Mouse (Mus musculus) CH12.LX (cell line): ENCODE measurements at regions not wholly inside any gene's neighbourhood (a gene's known extent, or its start where the extent isn't known, plus 50 kb on each side); places are given as distances from the start of the nearest gene placed in this dataset.

Experiments used
- DNase-seq: peaks from one replicate; pipeline ENCODE4 v3.0.0-alpha.2; 2013; ENCODE audit errors: extremely low read depth
- H3K27ac ChIP-seq: 2 replicates; pipeline ENCODE4 v1.5.1; 2012; ENCODE audit warnings: low read depth, mild to moderate bottlenecking, control low read depth, moderate library complexity; ENCODE audit not compliant: insufficient read depth
- H3K27me3 ChIP-seq: replicated peaks from 2 replicates; pipeline ENCODE3; 2012; ENCODE audit warnings: inconsistent platforms
- H3K36me3 ChIP-seq, 2 experiments: replicated peaks in 1 of 2; 2 replicates each; pipeline versions ENCODE3 to v1.6.1; 2012; ENCODE audit warnings: inconsistent platforms in 1 of 2, low read length in 1 of 2, mild to moderate bottlenecking in 1 of 2, mixed read lengths in 1 of 2, moderate library complexity in 1 of 2; ENCODE audit not compliant: control insufficient read depth in 1 of 2, insufficient read depth in 1 of 2
- H3K4me1 ChIP-seq, 2 experiments: 2 replicates each; pipeline ENCODE4 v1.6.1; 2012; ENCODE audit warnings: inconsistent platforms in 1 of 2, moderate library complexity in 1 of 2; ENCODE audit not compliant: insufficient read depth in 2 of 2, control insufficient read depth in 1 of 2
- H3K4me2 ChIP-seq: 2 replicates; pipeline ENCODE4 v1.6.1; 2012; ENCODE audit warnings: low read depth, mild to moderate bottlenecking, control low read depth; ENCODE audit not compliant: poor library complexity, insufficient read depth, severe bottlenecking
- H3K4me3 ChIP-seq, 3 experiments: fragments of 150-350 bp in 1 of 3; sonication (generic) in 1 of 3; replicated peaks in 1 of 3; 2 replicates each; pipeline versions ENCODE3 to v1.5.1; 2011 to 2012; ENCODE audit warnings: low read depth in 2 of 3, low read length in 2 of 3, mild to moderate bottlenecking in 2 of 3, moderate library complexity in 2 of 3, control low read depth in 1 of 3, improper control_type of control experiment in 1 of 3, inconsistent platforms in 1 of 3, mixed read lengths in 1 of 3; ENCODE audit not compliant: poor library complexity in 1 of 3
- H3K79me2 ChIP-seq: replicated peaks from 2 replicates; pipeline ENCODE4 v1.6.1; 2012; ENCODE audit warnings: mild to moderate bottlenecking, moderate library complexity; ENCODE audit not compliant: control insufficient read depth, poor library complexity, insufficient read depth, severe bottlenecking; ENCODE audit errors: extremely low read depth
- H3K9ac ChIP-seq: 2 replicates; pipeline ENCODE4 v1.6.1; 2012; ENCODE audit warnings: low read depth, mild to moderate bottlenecking, control low read depth, moderate library complexity; ENCODE audit not compliant: insufficient read depth
- H3K9me3 ChIP-seq: replicated peaks from 2 replicates; pipeline ENCODE3; 2012; ENCODE audit warnings: low read length, inconsistent platforms, mixed read lengths
- CHD1 ChIP-seq: IDR thresholded peaks from 2 replicates; pipeline ENCODE4 v1.6.1; 2012; ENCODE audit warnings: low read depth, low read length, improper control_type of control experiment, inconsistent platforms
- CHD2 ChIP-seq: IDR thresholded peaks from 2 replicates; pipeline ENCODE4 v1.6.1; 2011; ENCODE audit warnings: low read length, improper control_type of control experiment
- CTCF ChIP-seq, 2 experiments: IDR thresholded peaks in 1 of 2; conservative IDR thresholded peaks in 1 of 2; 2 replicates each; pipeline ENCODE4 v1.5.1; 2011 to 2012; ENCODE audit warnings: low read depth in 2 of 2, low read length in 2 of 2, improper control_type of control experiment in 1 of 2, inconsistent platforms in 1 of 2, mild to moderate bottlenecking in 1 of 2, moderate library complexity in 1 of 2
- E2F4 ChIP-seq: IDR thresholded peaks from 2 replicates; pipeline ENCODE4 v1.6.1; 2011; ENCODE audit warnings: low read depth, low read length, improper control_type of control experiment; ENCODE audit not compliant: insufficient replicate concordance
- ELF1 ChIP-seq: IDR thresholded peaks from 2 replicates; pipeline ENCODE4 v1.6.1; 2014; ENCODE audit warnings: low read depth, mild to moderate bottlenecking, inconsistent platforms, low read length, improper control_type of control experiment
- EP300 ChIP-seq: IDR thresholded peaks from 2 replicates; pipeline ENCODE4 v1.6.1; 2011; ENCODE audit warnings: low read length, improper control_type of control experiment
- ETS1 ChIP-seq: conservative IDR thresholded peaks from 2 replicates; pipeline ENCODE4 v1.6.1; 2012; ENCODE audit warnings: low read depth, mild to moderate bottlenecking, inconsistent platforms, low read length, improper control_type of control experiment, moderate library complexity
- GABPA ChIP-seq: IDR thresholded peaks from 2 replicates; pipeline ENCODE4 v1.6.1; 2012; ENCODE audit warnings: low read depth, low read length, improper control_type of control experiment, inconsistent platforms; ENCODE audit not compliant: insufficient replicate concordance
- HCFC1 ChIP-seq: IDR thresholded peaks from 2 replicates; pipeline ENCODE4 v1.6.1; 2012; ENCODE audit warnings: low read depth, mild to moderate bottlenecking, inconsistent platforms, low read length, improper control_type of control experiment
- KAT2A ChIP-seq: IDR thresholded peaks from 2 replicates; pipeline ENCODE4 v1.6.1; 2012; ENCODE audit warnings: low read length, improper control_type of control experiment, inconsistent platforms; ENCODE audit not compliant: insufficient replicate concordance
- MAZ ChIP-seq: IDR thresholded peaks from 2 replicates; pipeline ENCODE4 v1.6.1; 2012; ENCODE audit warnings: low read depth, mild to moderate bottlenecking, inconsistent platforms, low read length, improper control_type of control experiment, moderate library complexity
- MEF2A ChIP-seq: IDR thresholded peaks from 2 replicates; pipeline ENCODE4 v1.6.1; 2014; ENCODE audit warnings: low read depth, mild to moderate bottlenecking, inconsistent platforms, low read length, improper control_type of control experiment, borderline replicate concordance
- MYC ChIP-seq: IDR thresholded peaks from 2 replicates; pipeline ENCODE4 v1.6.1; 2011; ENCODE audit warnings: low read depth, mild to moderate bottlenecking, improper control_type of control experiment, low read length
- NELFE ChIP-seq: IDR thresholded peaks from 2 replicates; pipeline ENCODE4 v1.6.1; 2011; ENCODE audit warnings: low read depth, low read length, improper control_type of control experiment
- PAX5 ChIP-seq: IDR thresholded peaks from 2 replicates; pipeline ENCODE4 v1.6.1; 2012; ENCODE audit warnings: low read length, inconsistent platforms, mixed read lengths
- POLR2A ChIP-seq: IDR thresholded peaks from 2 replicates; pipeline ENCODE4 v1.6.1; 2011; ENCODE audit warnings: low read depth, mild to moderate bottlenecking, improper control_type of control experiment, low read length
- SMC3 ChIP-seq: IDR thresholded peaks from 2 replicates; pipeline ENCODE4 v1.6.1; 2011; ENCODE audit warnings: low read depth, low read length, improper control_type of control experiment
- TBP ChIP-seq: conservative IDR thresholded peaks from 2 replicates; pipeline ENCODE4 v1.6.1; 2011; ENCODE audit warnings: low read depth, low read length, improper control_type of control experiment
- TCF12 ChIP-seq: IDR thresholded peaks from 2 replicates; pipeline ENCODE4 v1.6.1; 2014; ENCODE audit warnings: low read depth, mild to moderate bottlenecking, inconsistent platforms, low read length, improper control_type of control experiment
- UBTF ChIP-seq: IDR thresholded peaks from 2 replicates; pipeline ENCODE4 v1.6.1; 2012; ENCODE audit warnings: low read depth, mild to moderate bottlenecking, inconsistent platforms, low read length, improper control_type of control experiment, moderate library complexity
- USF2 ChIP-seq: conservative IDR thresholded peaks from 2 replicates; pipeline ENCODE4 v1.6.1; 2011; ENCODE audit warnings: low read depth, low read length, improper control_type of control experiment
- ZC3H11A ChIP-seq: IDR thresholded peaks from 2 replicates; pipeline ENCODE4 v1.6.1; 2012; ENCODE audit warnings: low read depth, mild to moderate bottlenecking, inconsistent platforms, low read length, improper control_type of control experiment
- ZMIZ1 ChIP-seq: IDR thresholded peaks from 2 replicates; pipeline ENCODE4 v1.6.1; 2012; ENCODE audit warnings: low read depth, mild to moderate bottlenecking, inconsistent platforms, low read length, improper control_type of control experiment
- dilution Hi-C: fragments of 300-500 bp; cut with MboI; formaldehyde crosslinking; loops from 2 replicates; pipeline ENCODE4 v1.14.3; 2020; ENCODE audit warnings: low sequenced_read_pairs; ENCODE audit not compliant: extremely low pct_unique_long_range_greater_than_20kb, extremely low pct_ligation_motif_present
- in situ Hi-C: fragments of 300-500 bp; cut with MboI; formaldehyde crosslinking; loops from 3 replicates; pipeline ENCODE4 v1.14.3; 2019; ENCODE audit warnings: low sequenced_read_pairs, low pct_ligation_motif_present, low pct_unique_long_range_greater_than_20kb, mixed read lengths

DNA sequence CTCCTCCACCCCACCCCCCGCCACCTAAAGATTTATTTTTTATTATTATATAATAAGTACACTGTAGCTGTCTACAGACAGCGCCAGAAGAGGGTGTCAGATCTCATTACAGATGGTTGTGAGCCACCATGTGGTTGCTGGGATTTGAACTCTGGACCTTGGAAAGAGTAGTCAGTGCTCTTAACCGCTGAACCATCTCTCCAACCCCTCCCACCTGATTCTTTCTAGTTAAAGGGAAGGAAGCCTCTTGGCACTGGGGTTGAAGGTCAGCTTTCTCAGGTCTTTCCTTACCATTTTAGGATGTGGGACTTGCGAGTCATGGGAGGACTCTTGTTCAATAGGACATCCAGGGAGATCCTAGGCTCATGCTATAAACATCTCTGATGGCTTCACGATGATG lies 54.7 kb downstream of the Hes1 start:
- in situ Hi-C loops = no loop called here
- Histone ChIP-seq H3K4me1 (peaks cover 0 to 3% of the 10 kb centered on the region in 2 experiments; a peak in 1 of 4 replicates), H3K27ac (no peak overlapping the region), H3K9ac (no peak overlapping the region), H3K4me2 (no peak overlapping the region), H3K9me3 (no peaks in the 10 kb centered on the region), H3K79me2 (no peaks in the 10 kb centered on the region), H3K27me3 (peaks cover 2% of the 10 kb centered on the region), H3K36me3 (no peaks in the 10 kb centered on the region), H3K4me3 (no peak overlapping the region)
- dilution Hi-C loops = no loop called here
- DNase-seq = no peak
- no peak for TF ChIP-seq MYC
- no peak for TF ChIP-seq TCF12
- TF ChIP-seq CHD1 = no peak
- no peak for TF ChIP-seq POLR2A
- TF ChIP-seq MAZ = no peak
- no peak for TF ChIP-seq CHD2
- TF ChIP-seq NELFE = no peak
- no peak for TF ChIP-seq MEF2A
- TF ChIP-seq SMC3 = no peak
- TF ChIP-seq ZMIZ1 = no peak
- no peak for TF ChIP-seq CTCF (conservative IDR thresholded peaks at IDR 0.05 in 1 of 2, IDR thresholded peaks at IDR 0.05 in 1 of 2; ENCODE audit: low read depth in 2 of 2, low read length in 2 of 2)
- TF ChIP-seq KAT2A = no peak
- TF ChIP-seq GABPA = no peak
- no peak for TF ChIP-seq ZC3H11A
- no peak for TF ChIP-seq EP300
- TF ChIP-seq UBTF = no peak
- no peak for TF ChIP-seq HCFC1
- TF ChIP-seq ELF1 = no peak
- no peak for TF ChIP-seq USF2
- TF ChIP-seq TBP = no peak
- TF ChIP-seq, all 38 proteins: peak for 0

DNA sequence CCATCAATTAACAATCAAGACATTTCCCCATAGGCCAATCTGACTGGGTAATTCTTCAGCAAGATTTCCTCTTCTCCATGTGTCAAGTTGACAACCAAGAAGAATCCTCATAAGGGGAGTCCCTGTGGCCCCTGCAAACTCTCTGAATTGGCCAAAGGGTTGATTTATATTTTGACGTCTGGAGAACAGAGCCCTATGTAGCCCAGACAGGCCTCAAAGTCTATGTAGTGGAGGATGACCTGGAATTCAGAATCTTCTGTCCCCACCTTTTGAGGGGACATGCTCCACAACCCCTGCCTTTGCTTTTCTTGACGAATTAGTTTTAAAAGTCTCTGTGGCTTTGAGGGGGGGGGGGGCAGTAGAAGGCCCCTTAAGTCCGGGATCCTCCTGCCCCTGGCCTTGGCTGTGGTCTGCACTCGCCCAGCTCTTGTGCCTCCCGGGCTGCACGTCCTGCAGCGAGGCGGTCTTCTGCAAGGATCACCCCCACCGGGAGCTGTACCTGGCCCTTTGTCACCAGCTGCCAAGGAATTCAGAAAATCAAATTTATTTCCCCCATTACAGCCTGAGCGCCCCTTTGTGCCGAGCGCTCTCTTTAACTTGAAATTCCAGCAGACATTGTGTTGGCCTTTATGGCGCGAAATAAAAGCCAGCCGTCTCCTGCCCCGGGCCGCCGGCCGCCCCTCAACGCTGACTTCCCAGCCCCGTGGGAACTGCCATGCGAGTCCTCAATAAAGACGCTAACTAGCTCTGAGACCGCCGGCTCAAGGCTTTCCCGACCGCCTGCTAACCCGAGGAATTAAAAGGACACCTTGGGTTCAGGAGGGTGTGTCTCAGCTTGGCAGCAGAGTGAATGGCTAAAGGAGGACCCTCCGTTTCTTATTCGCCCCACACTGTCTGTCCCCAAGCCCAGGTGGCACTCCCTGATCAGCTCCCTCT lies 56.4 kb downstream of the Hes1 start:
- no peak overlapping the region for H3K9ac ChIP-seq
- in situ Hi-C loops (no loop called here), dilution Hi-C loops (no loop called here)
- no peak overlapping the region for H3K4me3 ChIP-seq
- H3K27ac ChIP-seq = no peak overlapping the region
- H3K36me3 ChIP-seq = no peaks in the 10 kb centered on the region
- H3K4me2 ChIP-seq = no peak overlapping the region
- no peak for DNase-seq
- H3K9me3 ChIP-seq = no peaks in the 10 kb centered on the region
- no peaks in the 10 kb centered on the region for H3K79me2 ChIP-seq
- no peaks in the 10 kb centered on the region for H3K27me3 ChIP-seq
- TF ChIP-seq E2F4 = no peak
- TF ChIP-seq ZMIZ1 = no peak
- no peak for TF ChIP-seq PAX5
- no peak for TF ChIP-seq ETS1
- peaks cover 0 to under 1% of the 10 kb centered on the region in 2 experiments; a peak in 1 of 4 replicates for H3K4me1 ChIP-seq
